Mouse (Mus musculus): ENCODE measurements around the gene Tnfrsf19. TPM values are rescaled to one million over a fixed set of nuclear protein-coding genes. Genes with fewer than 3 reads are reported as not detected.
A peak's percentile ranks its signal among the peaks of the same experiment; 100 is the strongest.

Gene Tnfrsf19
- polyA plus RNA-seq, 1 experiment: 36.9 TPM

GRCm38 (mm10) chr14:61020968-61021367 is 25.3 kb downstream of the Tnfrsf19 start:
- peak; percentile 2 for DNase-seq (ENCODE audit: low spot score)

DNA sequence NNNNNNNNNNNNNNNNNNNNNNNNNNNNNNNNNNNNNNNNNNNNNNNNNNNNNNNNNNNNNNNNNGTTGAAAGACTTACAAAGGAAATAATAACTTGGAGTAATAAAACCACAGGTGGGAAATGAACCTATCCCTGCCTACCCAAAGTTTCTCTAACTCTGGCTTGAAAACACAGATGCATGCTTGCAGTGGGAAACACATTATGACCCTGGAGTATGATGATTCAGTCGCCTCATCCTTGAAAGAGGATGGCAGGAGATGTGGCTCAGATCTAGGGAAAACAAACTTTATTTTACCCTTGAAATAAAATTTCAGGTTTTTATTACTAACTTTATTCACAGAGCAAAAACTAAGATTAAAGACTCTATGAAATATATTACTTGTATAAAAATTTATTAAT is 26.4 kb downstream of the Tnfrsf19 start:
- no peak for DNase-seq (ENCODE audit: low spot score)

- DNase-seq (ENCODE audit: low spot score): peak; percentile 8
These were observed 31.7 kb downstream of the Tnfrsf19 start for GRCm38 (mm10) chr14:61014544-61014943.

- DNase-seq (ENCODE audit: low spot score): peak; percentile 40
These were observed 33.8 kb downstream of the Tnfrsf19 start for GRCm38 (mm10) chr14:61012397-61012931.

DNA sequence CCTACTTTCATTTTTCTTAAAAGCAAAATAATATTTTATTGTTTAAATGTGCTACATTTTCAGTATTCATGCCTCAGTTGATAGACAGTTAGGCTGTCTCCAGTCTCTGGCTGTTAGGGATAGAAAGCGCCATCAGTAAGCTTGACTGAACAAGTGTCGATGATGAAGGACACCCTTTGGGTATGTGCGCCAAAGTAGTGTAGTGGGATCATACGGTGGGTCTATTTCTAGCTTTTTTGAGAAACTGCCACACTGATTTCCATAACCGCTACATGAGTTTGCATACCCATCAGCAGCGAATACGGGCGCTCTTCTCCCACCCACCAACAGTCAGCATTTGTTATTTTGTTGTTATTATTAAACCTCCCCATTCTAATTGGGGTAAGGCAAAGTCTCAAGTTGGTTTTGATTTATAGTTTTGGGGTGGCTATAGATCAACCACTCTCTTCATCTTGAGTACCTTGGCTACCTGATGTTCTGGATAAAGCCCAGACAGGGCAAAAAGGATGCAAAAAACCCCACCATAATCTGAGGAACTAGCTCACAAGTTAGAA is 34.6 kb downstream of the Tnfrsf19 start:
- DNase-seq (ENCODE audit: low spot score): no peak

DNA sequence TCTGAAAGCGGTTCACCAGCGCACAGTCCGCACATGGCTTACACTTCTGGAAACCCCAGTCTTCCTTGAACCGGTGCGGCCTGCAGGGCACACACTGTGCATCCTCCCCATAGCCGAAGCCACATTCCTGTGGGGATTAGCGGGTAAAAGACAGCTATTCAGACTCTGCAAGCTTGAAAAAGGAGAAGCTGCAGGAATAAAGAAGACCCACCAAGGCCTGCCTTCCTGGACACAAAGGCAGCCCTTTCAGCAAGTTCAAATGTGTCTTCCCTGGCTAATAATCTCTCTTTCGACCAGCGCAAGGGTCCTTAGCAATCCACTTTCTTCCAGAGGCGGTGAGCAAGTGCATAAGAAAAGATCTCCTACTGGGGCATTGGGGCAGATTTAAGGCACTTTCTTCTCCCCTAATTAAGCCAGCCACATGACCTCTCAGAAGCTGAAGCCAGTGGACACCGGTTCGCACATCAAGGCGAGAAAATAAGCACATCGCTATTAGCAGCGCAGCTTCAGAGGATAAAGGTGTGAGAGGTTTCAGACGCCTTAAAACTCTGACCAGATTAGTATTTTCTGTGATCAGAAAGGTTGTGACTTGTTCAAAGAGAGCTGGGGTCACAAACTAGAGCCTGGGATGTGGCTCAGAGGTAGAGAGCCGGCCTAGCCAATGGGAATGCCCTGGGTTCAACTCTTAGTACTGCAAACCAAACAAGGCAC is 41.0 kb downstream of the Tnfrsf19 start:
- no peak for DNase-seq (ENCODE audit: low spot score)

DNA sequence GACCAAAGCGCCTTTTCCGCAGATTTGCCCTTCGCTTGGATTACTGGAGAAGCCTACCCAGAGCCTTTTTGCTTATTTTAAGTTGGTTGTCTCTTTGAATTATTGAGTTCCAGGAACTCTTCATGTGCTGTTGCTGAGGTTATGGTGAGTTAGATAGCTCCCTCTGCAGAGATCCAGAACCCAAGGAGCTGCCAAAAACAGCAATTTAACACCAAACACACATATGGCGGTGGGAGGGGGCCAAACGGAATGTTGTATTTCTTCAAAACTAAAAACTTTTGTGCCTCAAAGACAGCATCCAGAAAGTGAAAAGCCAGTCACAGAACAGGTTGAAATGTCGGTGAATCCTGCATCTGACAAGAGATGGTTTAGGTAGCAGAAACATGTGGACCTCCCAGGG is 42.6 kb downstream of the Tnfrsf19 start:
- no peak for DNase-seq (ENCODE audit: low spot score)

- no peak for DNase-seq (ENCODE audit: low spot score)
These were observed 46.2 kb downstream of the Tnfrsf19 start for GRCm38 (mm10) chr14:61000072-61000471.

- no peak for DNase-seq (ENCODE audit: low spot score)
These were observed 49.7 kb downstream of the Tnfrsf19 start for GRCm38 (mm10) chr14:60996556-60996955.

- DNase-seq (ENCODE audit: low spot score): no peak
These were observed 52.8 kb downstream of the Tnfrsf19 start for GRCm38 (mm10) chr14:60993506-60993905.

DNA sequence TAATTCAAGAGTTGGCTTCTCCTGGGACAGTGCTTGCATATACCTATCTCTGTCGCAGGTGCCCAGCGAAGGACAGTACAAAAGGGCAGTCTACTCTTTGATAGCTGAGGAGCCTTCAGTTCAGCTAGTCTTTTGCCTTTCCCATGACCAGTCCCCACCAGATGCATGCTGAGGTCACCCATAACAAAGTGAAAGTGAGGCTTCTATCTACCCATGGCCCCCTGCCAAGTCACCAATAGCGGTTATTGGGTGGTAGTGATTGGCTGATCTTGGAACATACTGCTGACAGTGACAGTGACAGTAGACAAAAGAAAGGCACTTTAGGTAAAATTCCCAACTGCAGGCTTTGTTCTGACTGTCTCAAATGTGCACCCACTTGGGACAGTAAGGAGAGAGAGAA is 53.2 kb downstream of the Tnfrsf19 start:
- DNase-seq (ENCODE audit: low spot score): no peak

DNA sequence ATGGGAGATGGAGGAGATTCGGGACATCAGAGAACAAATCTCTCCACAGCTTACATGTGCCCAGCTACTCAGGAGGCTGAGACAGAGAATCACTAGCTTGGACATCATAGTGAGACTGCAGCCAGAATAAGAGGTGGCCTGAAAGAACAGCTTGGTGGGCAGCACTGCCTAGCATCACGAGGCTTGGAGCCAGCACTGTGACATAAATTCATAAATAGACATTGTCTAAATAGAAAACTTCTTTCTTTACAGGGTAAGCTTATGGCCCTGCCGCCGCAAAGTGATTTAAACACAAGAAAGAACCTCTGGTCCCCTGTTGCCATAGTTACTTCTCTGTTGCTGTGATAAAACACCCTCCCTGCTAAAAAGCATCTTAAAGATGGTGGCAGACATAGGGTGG is 54.1 kb downstream of the Tnfrsf19 start:
- no peak for DNase-seq (ENCODE audit: low spot score)

DNA sequence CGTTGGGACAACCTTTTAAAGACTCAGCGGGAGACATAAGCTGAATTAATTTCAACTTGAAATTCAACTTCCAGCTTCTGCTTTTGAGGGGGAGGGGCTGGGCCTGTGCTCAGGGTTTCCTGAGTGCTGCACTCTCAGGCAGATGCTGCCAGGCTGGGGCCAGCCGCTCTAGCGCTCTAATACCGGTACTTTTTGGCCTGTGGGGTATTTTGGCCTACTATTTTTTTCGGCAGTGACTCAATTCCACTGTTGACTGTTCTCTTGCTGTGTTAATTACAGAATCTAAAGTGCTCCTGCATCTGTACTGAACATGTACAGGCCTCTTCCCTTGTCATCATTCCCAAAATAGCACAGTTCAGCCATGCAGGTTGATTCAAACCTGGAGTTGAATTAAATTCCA is 58.1 kb downstream of the Tnfrsf19 start:
- DNase-seq (ENCODE audit: low spot score): no peak

GRCm38 (mm10) chr14:60986926-60987325 is 59.4 kb downstream of the Tnfrsf19 start:
- no peak for DNase-seq (ENCODE audit: low spot score)

DNA sequence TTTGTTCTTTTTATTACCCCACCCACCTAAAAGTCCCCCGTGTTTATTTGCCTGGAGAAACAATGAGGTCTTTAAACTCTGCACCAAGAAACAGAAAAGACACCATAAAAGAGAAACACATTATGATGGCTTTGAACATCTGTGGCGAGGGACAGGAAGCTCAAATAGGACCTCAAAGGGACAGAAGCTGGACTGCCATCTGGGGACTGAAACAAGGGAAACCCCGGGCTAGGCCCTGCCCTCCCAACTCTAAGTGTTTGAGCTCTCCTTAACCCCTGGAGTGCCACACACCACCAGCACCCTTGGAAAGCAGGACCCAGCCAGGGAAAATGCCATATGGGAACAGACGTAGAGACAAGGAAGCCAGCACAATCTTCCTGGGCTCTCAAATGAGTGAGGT is 61.2 kb downstream of the Tnfrsf19 start:
- no peak for DNase-seq (ENCODE audit: low spot score)

DNA sequence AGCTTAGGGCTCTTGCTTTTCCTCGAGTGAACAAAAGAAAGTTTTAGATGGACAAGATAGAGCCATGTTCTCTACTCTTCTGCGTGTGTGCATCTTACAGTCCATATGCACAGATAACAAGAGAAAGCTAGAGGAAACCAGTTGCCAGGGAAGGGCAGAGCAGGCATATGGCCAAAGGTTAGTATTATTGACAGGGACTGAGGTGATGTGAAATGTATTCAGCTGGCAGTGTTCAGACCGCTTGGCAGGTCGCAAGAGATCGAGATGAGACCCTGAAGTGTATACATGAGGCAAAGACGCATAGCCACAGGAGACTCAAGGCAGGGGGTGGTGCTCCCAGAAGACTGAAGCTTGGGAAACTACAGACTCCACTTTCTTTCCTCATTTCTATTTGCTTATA is 62.0 kb downstream of the Tnfrsf19 start:
- no peak for DNase-seq (ENCODE audit: low spot score)

DNA sequence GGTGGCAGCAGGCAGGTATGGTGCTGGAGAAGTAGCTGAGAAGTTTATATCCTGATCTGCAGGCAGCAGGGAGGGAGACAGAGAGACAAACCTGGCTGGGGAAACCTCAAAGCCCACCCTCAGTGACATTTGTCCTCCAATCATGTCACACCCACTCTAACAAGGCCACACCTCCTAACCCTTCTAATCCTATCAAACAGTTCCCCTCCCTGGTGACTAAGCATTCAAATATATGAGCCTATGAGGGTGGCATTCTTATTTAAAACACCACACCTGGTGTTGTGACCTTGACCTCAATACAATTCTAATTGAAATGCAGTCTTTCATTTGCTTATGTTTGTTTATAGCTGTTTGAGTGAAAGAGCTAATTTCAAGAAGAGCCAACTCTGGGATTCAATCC is 64.2 kb downstream of the Tnfrsf19 start:
- DNase-seq (ENCODE audit: low spot score): no peak

GRCm38 (mm10) chr14:60980244-60980887 is 65.9 kb downstream of the Tnfrsf19 start:
- no peak for DNase-seq (ENCODE audit: low spot score)

- no peak for DNase-seq (ENCODE audit: low spot score)
These were observed 68.2 kb downstream of the Tnfrsf19 start for GRCm38 (mm10) chr14:60978129-60978528.

DNA sequence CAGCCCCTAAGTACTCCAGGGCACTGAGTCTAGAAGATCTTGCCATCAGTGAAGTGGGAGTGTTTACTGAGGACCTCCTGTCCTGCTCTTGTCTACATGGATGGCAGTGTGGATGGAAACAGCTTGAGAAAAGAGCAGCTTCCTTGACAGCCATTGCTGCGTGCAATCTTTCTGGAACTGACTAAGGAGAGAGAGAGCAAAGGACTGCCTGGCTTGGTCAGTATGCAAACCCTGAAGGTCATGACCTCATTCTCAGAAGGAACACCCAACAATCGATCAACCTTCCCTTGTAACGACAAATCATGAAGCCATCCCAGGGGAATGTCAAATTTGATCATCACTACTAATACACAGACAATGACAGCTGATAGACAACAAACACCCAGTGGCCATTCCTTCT is 70.1 kb downstream of the Tnfrsf19 start:
- DNase-seq (ENCODE audit: low spot score): no peak

DNA sequence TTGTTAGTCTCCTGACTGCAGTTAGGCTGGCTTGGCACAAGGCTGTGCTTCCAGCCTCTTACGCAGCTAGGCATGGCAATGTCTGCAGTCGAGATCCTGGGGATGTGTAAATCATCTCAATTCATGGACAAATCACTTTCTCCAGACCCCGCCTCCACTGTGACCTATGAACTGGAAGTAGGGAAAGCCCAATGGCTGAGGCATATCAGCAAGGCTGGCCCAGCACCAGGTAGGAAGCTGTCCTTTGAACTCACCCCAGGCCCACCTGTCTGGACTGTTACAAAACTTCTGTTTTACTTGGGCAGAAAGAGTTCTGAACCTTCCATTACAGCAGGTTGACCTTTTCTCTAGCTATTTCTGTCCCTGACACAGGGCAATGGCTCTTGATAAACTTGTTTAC is 70.6 kb downstream of the Tnfrsf19 start:
- no peak for DNase-seq (ENCODE audit: low spot score)

DNA sequence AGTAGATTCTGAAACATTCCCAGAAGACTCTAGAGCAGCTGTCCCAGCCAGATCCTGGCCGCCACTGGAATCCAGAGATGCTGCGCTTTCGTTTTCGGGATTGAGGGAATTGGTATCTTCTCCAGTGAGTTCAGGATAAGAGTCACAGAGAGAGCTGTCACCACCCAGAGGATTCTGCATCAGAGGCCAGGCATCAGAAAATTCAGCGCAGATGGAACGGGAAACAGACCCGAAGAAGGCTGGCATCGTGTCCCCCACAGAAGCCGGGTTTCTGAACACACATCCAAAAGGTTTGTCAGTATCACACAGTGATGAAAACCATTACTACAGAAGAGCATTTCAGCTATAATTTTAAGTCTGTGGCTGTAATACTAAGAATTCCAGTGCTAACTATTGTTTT is 75.3 kb downstream of the Tnfrsf19 start:
- DNase-seq (ENCODE audit: low spot score): no peak

GRCm38 (mm10) chr14:60966061-60966460 is 80.2 kb downstream of the Tnfrsf19 start:
- DNase-seq (ENCODE audit: low spot score): no peak

Data from urinary bladder, adult 2 months (tissue).